Mouse (Mus musculus) leukemia stem cell, adult 10-12 weeks (primary cell): ENCODE results near the gene Psmd14. TPM values are rescaled to one million over a fixed set of nuclear protein-coding genes. Genes with fewer than 3 reads are reported as not detected.

ENCODE experiments used
- polyA plus RNA-seq: library from polyadenylated mRNA; stranded (reverse); fragments of >175 nt; gene quantifications from 2 replicates; pipeline ENCODE4 v1.2.3, GENCODE M21; 2012; ENCODE audit warnings: low replicate concordance

The Psmd14 gene
- polyA plus RNA-seq = 0.52 and 8.1 TPM in 2 replicates

GRCm38 (mm10) chr2:61711108-61712040 is at the start of gene Psmd14:
TSS of gene Psmd14 (plus strand) at chr2:61711694.

GRCm38 (mm10) chr2:61802656-61803251 is 91.3 kb downstream of the Psmd14 start, which contains the start of gene Tbr1:
TSS of gene Tbr1 (plus strand) at chr2:61802930.

Other genes starting within 250 kb of the Psmd14 start
- 1.6 and 3.4 TPM in 2 replicates for gene Tank, start 133.1 kb upstream of the Psmd14 start, polyA plus RNA-seq
- gene Tbr1, start 91.2 kb downstream of the Psmd14 start, polyA plus RNA-seq = 0.31 TPM in 1 of 2 replicates, not detected in the other